Mouse (Mus musculus) frontal cortex, postnatal 10 days (tissue): ENCODE data around the gene Nrxn2.

Experiments
- DNase-seq, 2 experiments: peaks; one replicate each; pipeline ENCODE4 v3.0.0; 2022; ENCODE audit warnings: low spot score in 2 of 2, mixed read lengths in 1 of 2

Gene Nrxn2

GRCm38 (mm10) chr19:6418233-6418879, at the start of gene Nrxn2:
Gene Nrxn2, plus strand, starts transcription at chr19:6418731.
- DNase-seq = peak; percentile 92

- DNase-seq = no peak
Measured at GRCm38 (mm10) chr19:6370175-6370574, 48.4 kb upstream of the Nrxn2 start.

DNA sequence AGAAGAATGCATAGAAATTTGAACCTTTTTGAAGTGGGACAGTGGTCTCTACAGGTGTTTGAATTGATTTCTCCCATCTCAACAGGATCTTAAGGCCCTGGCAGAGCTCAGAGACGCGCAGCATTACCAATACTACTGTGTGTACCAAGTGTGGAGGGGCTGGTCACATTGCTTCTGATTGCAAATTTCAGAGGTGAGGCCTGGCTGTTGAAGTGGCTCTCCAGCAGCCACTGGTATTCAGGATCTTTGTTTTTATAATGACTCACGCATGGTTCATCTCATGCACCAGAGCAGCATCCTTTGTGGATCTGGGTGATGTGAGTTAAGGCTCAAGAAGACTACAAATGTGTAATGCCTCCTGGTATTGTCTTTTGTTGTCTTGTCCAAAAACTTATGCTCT, 46.1 kb upstream of the Nrxn2 start:
- DNase-seq = no peak

DNA sequence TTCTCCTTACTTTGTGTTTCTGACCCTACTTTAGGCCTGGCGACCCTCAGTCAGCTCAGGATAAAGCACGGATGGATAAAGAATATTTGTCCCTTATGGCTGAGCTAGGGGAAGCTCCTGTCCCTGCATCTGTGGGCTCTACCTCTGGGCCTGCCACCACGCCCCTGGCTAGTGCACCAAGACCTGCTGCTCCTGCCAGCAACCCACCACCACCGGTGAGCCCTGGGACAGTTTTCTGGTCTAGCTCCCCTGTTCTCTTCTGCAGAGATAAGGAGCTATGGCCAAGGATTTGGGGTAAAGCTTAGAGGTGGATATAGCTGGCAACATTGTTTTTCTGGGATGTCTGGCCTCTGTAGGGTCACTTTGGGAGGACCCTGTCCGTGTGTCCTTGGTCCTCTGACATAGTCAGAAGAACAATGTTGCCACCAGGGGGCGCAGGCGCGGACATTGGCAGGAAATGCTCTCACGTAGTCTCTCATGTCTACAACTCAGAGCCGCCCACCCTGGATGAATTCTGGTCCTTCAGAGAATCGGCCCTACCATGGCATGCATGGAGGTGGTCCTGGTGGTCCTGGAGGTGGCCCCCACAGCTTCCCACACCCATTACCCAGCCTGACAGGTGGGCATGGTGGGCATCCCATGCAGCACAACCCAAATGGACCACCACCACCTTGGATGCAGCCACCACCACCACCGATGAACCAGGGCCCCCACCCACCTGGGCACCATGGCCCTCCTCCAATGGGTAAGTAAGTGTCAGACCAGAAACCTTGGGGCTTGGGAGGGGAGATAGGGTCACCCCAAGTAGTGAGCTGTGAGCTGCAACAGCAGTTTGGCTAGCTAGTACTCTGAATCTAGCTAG, 44.8 kb upstream of the Nrxn2 start:
- peak in 1 of 2 experiments; percentile 76 for DNase-seq

GRCm38 (mm10) chr19:6374571-6374970, 44.0 kb upstream of the Nrxn2 start:
- DNase-seq = no peak

DNA sequence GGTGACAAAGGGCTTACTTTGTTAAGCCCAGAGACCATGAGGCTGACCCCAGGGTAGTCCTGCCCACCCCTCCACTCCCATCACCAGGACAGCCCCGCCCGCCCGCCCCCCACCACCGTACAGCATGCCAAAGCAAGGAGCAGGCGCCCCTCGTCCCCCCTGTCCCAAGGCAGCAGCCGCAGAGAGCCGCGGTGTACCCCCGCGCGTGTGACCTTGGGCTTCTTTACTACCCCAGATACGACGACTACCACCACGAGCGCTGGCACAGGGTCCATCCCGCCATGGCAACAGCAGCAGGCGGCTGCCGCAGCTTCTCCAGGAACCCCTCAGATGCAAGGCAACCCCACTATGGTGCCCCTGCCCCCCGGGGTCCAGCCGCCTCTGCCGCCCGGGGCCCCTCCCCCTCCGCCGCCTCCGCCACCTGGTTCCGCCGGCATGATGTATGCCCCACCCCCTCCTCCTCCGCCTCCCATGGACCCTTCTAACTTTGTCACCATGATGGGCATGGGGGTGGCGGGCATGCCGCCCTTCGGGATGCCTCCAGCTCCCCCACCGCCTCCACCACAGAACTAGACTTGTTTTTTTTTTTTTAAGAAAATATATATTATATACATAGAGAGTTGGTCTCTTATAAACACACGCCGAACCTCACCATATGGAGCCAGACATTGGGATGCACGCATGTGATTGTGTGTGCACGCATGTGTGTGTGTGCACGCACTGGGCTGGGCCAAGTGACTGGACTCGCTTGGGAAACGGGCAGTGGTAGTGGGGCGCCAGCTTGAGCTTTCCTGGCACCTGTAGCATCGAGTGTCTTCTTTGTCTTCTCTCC, 42.9 kb upstream of the Nrxn2 start:
- no peak for DNase-seq

GRCm38 (mm10) chr19:6376255-6376564, 42.3 kb upstream of the Nrxn2 start:
- DNase-seq = no peak

GRCm38 (mm10) chr19:6376643-6377042, 41.9 kb upstream of the Nrxn2 start:
- no peak for DNase-seq

- DNase-seq = no peak
Measured at GRCm38 (mm10) chr19:6377327-6378040, 41.0 kb upstream of the Nrxn2 start.

GRCm38 (mm10) chr19:6380411-6381166, 37.9 kb upstream of the Nrxn2 start:
- DNase-seq = no peak

DNA sequence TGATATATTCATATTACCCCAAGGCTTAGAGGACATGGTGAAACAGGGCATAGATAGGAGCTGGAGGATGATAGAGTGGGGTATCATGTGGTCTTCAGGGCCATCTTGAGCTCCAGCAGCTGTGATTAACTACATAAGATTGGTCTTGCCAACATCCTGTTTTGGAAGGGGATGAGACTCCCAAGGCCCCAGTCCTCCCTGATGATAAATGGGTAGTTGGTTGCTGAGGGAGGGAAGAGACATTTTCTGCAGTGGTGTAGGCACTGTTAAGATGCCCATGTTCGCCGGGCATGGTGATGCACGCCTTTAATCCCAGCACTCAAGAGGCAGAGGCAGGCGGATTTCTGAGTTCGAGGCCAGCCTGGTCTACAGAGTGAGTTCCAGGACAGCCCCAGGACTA, 37.3 kb upstream of the Nrxn2 start:
- no peak for DNase-seq

GRCm38 (mm10) chr19:6382323-6382924, 36.1 kb upstream of the Nrxn2 start:
- no peak for DNase-seq

DNA sequence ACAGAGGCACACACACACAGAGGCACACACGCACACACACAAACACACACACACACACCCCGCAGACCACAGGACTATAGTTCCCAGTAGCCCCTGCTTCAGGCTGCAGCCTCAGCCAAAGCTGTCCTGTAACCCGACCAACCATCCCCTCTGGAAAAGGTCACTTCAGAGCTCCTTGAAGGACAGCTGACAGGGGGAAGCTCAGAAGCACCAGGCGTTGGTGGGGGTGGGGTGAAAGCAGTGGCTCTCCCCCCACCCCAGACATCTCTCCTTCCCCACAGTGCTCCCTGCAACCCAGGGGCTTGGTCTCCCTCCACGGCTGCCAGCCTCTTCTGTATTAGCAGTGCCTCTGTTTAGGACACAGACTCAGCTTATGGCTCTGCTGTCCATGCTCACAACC, 35.1 kb upstream of the Nrxn2 start:
- DNase-seq = no peak

DNA sequence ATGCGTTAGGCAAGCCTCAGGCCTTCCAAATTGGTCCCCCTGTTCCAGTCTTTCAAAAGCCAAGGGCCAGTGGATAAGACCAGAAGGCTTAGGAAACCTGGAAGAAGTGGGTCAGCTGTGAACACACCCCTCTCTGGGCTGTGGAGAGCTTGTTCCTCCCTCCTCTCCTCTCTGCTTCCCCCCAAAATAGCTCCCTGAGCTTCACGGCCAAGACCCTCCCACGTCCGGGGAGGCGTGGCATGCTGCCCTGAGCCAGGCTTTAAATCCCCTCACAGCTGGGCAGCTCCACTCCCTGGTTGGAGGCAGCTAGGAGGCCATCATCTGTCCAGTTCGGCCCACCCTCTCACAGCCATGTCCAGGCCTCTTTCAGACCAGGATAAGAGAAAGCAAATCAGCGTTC, 34.4 kb upstream of the Nrxn2 start, which contains the start of gene Pygm:
Gene Pygm, plus strand, starts transcription at position 272 of the 400 bp plus-strand sequence.
- DNase-seq = peak in 1 of 2 experiments; percentile 56

DNA sequence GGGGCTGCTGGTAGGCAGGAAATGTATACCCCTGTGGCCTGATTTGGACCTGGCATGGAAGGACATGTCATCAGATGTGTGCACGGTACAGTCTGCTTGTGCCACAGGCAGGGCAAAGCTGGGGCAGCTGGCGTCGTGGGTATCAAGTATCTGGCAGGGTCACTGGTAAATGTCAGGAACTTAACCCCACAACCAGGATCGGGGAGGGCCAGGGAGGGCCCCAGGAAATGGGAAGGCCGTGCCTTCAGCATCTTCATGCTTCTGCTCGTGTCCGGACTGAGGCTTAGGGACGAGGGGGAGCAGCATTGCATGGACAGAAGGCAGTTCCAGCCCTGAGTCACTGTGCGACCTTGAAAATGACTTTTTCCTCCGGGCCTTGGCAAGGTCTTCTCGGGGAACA, 33.6 kb upstream of the Nrxn2 start:
- DNase-seq = no peak

- no peak for DNase-seq
Measured at GRCm38 (mm10) chr19:6385419-6385818, 33.1 kb upstream of the Nrxn2 start.

- no peak for DNase-seq
Measured at GRCm38 (mm10) chr19:6385821-6386220, 32.7 kb upstream of the Nrxn2 start.

GRCm38 (mm10) chr19:6386234-6386633, 32.3 kb upstream of the Nrxn2 start:
- DNase-seq = no peak

- DNase-seq = no peak
Measured at GRCm38 (mm10) chr19:6388006-6388405, 30.5 kb upstream of the Nrxn2 start.

DNA sequence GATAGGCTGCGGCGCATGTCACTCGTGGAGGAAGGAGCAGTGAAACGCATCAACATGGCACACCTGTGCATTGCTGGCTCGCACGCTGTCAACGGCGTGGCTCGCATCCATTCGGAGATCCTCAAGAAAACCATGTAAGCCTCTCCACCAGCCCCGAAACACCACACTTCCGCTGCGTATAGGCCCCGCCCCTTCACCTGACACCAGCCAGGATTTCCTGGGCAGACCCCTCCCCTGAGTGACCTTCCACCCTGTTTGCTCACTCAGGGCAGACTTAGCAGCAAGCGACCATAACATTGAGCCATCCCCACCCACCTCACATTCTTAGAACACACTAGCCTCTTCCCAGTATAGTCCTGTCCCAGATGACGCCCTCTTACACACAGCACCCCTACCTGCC, 28.7 kb upstream of the Nrxn2 start:
- DNase-seq = no peak

DNA sequence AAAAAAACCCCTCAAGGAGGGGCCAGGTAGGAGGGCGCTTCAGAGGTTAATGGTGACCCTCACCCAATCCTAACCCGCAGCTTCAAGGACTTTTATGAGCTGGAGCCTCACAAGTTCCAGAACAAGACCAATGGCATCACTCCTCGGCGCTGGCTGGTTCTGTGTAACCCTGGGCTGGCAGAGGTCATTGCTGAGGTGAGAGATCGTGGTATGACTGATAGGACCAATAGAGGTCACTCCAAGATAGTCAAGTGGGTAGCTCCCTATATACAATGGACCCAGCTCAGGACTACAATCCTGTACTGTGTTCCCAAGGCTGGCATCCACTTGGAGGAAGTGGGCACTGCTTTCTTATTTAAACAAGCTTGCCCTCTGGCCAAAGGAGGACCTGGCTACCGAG, 28.3 kb upstream of the Nrxn2 start:
- no peak for DNase-seq
